Mouse (Mus musculus) left cerebral cortex, adult 18-20 months (tissue): ENCODE results near the gene Acap1. TPM values are rescaled to one million over a fixed set of nuclear protein-coding genes. Genes with fewer than 3 reads are reported as not detected.

Experiments used
- DNase-seq, 2 experiments: peaks; one replicate each; pipeline ENCODE4 v3.0.0; 2021 to 2022; ENCODE audit warnings: low spot score in 2 of 2, mixed read lengths in 1 of 2
- microRNA-seq, 2 experiments: library from miRNA; unstranded; fragments of <30 nt; microRNA quantifications; one replicate each; pipeline ENCODE4 v1.2.0; 2021
- total RNA-seq, 2 experiments: library from RNA; stranded (reverse); gene quantifications; 2 replicates each; pipeline ENCODE4 v1.2.3; 2021

The Acap1 gene
- total RNA-seq, 2 experiments from 2014 or later = 0.14 TPM; not detected in 1

DNA sequence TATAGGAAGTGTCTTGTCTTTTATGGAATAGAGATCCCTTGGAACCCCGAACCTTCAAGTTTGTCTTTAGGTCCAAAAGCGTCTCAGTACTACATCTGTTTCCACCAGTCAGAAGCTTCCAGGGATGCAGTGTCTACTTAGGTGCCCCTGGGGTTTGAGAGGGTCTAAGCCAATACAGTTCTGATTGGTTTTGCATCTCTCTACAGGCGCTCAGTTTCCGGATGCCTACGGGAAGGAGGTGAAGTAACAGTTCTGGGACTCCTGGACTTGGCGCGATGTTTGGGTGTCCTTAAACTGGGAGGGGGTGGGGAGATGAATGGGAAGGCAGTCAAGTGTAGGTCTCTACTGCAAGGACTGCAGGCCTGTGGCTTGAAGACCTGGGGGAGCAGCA, 56.6 kb downstream of the Acap1 start:
- no peak for DNase-seq

DNA sequence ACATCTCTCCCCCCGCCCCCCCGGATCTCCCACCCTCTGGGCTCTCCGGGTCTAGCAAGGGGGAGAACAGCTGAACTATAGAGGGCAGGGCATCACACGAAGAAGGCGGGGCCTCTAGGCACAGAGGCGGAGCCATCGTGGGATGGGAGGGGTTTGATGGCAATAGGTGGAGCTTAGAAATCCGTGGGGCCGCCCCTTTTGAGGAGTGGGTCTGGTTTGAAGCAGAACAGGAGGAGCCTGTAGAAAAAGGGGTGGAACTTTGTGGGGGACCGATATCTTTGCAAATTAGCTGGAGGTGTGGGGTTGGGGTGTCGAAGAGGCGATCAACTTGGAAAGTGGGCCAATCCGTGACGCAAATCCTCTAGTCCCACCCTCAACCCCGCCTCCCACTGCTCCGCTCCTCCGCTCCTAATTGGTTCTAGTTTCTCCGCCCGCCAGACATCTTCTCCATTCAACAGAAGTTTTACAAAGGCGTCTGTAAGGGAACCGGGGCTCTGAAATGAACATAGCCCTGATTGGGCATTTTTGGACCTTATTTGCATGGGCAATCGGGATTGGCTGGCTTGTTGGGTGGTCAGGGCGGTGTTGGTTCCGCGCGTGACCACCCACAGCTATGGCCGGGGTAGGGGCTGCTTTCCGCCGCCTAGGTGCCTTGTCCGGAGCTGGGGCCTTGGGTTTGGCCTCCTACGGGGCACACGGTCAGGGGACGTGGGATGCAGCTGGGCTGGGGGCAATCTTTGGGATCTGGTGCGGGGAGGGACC, 57.2 kb downstream of the Acap1 start, which contains the start of gene Tmem256:
Gene Tmem256 (plus strand): TSS at position 563 of the 762 bp plus-strand sequence.
- peak; percentile 93 to 95 for DNase-seq

DNA sequence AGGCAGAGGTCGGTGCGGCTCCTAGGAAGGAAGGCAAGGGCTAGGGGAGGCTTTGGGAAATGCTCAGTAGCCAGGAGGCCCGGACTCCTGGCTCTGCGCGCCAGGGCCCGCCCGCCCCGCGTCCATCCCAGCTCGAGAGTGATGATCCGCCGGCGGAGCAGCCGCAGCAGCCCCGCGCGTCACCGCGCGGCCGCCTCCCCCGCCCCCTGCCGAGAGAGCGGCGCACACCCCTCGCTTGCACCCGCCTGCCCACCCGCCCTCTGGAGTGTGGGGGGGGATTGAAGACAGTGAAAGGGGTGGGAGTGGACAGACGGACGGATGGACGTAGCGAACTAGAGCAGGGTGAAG, 57.8 kb downstream of the Acap1 start, which contains the start of gene Nlgn2:
Gene Nlgn2 (minus strand): TSS at position 181 of the 348 bp plus-strand sequence.
- peak; percentile 65 to 81 for DNase-seq

DNA sequence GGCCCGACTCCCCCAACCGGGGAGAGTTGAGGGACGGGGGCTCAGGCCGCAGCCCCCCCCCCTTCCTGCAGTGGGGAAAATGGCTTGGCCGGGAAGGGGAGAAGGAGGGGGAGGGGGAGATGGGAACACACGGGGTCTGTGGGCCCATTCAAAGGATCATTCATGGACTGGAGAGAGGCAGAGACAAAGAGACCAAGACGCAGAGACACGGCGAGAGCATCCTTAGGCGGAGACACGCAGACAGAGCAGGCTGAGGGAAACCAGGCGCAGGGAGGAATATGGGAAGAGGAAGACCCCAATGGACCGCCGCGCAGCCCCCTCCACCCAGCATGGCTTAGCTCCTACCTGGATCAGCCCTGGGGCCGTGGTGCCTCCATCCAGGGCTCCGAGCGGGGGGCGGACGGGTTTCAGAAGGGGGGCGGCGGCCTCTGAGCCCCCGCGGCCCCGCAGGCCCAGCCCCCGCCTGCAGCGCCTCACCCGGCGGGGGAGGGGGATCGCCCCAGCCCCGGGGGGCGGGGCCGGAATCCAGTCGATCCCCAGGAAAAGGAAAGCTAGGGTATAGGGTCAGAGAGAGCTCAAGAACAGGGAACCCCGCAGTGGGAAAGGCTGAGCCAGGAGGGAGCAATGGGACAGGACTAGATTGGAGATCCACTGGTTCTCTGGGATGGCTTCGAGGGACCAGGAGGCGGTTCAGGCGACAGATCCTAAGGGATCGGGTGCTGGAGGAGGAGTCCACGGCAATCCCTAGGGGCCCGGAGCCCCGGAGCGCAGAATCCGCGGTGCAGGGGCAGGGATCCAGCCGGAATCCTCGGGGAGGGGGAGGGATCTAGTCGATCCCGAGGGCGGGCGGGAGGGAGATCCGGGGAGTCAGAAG, 58.4 kb downstream of the Acap1 start:
- peak; percentile 46 to 53 for DNase-seq

DNA sequence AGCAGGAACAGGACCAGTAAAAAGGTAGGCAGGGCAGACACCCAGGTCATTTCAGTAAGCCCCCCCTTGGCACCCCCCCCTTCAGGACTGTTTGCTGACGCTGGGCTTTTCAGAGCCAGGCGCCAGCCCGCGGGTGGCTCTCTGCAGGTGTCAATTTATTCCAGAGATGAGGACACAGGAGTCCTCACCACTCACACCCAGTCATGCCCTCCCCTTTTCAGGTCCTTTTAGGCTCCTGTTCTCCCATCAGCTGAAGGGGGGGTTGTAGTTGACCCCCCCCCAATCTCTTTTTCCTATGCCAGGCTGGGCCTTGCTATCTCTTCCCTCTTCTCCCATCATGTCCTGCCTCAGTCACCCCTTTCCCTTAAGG, 59.4 kb downstream of the Acap1 start:
- no peak for DNase-seq

DNA sequence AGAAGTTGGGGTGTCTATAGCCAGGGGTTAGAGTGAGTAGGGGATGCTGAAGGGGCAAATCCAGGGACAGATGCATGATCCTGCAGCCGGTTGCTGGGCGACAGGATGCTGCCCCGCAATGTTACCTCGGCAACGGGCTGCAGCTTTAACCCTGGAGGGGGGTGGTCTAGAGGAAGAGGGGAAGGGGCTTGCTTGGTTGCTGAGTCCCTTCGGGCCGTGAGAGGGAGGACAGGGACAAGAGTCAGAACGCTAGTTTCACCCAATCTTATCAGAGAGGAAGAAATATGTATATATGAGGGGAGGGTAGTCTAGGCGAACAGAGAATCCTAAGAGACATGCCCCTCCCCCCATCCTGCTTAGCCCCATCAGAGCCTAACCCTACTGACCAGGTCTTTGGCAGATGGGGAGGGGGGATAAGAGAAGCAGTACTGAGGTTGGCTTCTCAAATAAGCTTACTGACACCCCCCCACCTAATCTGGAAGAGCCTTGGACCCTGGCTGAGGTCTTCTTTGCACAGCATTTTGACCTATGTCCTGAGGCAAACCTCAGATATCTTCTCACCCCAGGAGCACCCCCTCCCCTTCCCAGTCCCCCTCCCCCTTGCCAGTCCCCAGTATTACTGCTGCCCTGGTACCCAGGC, 59.9 kb downstream of the Acap1 start:
- DNase-seq = no peak

DNA sequence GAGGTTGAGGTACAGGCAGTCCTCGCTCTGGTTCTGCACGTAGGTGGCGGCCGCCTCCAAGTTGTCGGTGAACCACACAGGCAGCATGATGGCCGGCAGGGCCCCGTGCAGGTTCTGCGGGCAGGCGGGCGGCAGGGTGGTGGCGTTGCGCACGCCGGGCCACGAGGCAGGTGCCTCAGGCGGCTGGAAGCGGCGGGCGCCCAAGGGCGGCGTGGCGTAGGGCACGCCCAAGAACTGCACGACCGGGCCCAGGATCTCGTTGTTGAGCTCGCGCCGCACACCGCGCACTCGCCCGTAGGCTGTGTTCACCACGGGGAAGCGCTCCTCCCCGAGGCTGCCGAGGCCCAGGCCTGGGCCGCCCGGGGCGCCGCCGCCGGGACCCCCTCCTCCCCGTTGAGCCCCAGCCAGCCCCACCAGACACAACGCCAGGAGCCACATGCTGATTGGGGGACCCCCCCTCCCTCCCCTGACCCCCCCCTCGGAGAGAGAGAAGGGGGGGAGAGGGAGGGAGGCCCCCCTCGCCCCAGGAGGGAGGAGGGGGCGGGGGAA, 61.3 kb downstream of the Acap1 start:
- peak; percentile 25 to 51 for DNase-seq

DNA sequence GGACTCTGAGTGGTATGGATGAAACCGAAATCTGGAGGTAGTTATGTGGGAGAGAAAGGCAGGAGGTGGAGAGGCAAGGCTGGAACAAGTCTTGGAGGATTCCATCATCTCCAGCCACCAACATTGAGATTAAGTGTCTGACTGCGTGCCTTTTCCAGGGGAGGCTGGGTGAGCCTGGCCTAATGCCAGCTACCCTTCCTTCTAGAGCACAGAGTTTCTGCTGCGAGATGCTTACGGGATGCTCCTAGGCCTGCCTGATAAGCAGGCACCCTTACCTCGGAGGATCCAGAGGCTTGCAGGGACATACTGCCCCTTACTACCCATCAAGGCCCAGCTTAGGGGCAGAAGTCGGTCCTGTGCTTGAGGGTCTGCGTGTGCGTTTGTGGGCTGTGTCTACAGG, 61.8 kb downstream of the Acap1 start:
- DNase-seq = no peak

Small RNA genes lying within 50 kb of the gene (microRNA-seq; reads per million reads assigned to microRNA genes)
- gene Mir6924 = 0 reads per million in 2 experiments

Other genes starting within 250 kb of the Acap1 start
- not detected for gene Sox15, start 240.2 kb downstream of the Acap1 start, total RNA-seq
- gene Mpdu1, start 232.9 kb downstream of the Acap1 start, total RNA-seq = 10 to 100 TPM; 47.5 to 58.2 TPM
- 10 to 100 TPM; 15.1 to 15.5 TPM for gene Cd68, start 229.4 kb downstream of the Acap1 start, total RNA-seq
- gene Eif4a1, start 223.1 kb downstream of the Acap1 start, total RNA-seq = 100 to 1,000 TPM; 289 to 295 TPM
- 10 to 100 TPM; 91.4 to 98.7 TPM for gene Senp3, start 213.5 kb downstream of the Acap1 start, total RNA-seq
- gene Tnfsf13, start 209.8 kb downstream of the Acap1 start, total RNA-seq = 1 to 10 TPM; 1.6 to 2.9 TPM
- 10 to 100 TPM; 11.5 to 12.1 TPM for gene Tnfsf12, start 199.7 kb downstream of the Acap1 start, total RNA-seq
- 1 to 10 TPM; 1.7 to 4.1 TPM for gene Tnfsfm13, start 199.4 kb downstream of the Acap1 start, total RNA-seq
- 10 to 100 TPM; 44.2 to 46.2 TPM for gene Polr2a, start 136.9 kb downstream of the Acap1 start, total RNA-seq
- not detected for gene Slc35g3, start 133.6 kb downstream of the Acap1 start, total RNA-seq
- 100 to 1,000 TPM; 146 to 156 TPM for gene Zbtb4, start 129.6 kb downstream of the Acap1 start, total RNA-seq
- 1 to 10 TPM; 1.2 TPM for gene Chrnb1, start 99.6 kb downstream of the Acap1 start, total RNA-seq
- gene Fgf11, start 93.7 kb downstream of the Acap1 start, total RNA-seq = 10 to 100 TPM; 17.1 to 18.5 TPM
- under 1 TPM in 1 of 2 experiments, not detected in 1; 0.26 TPM for gene Tmem102, start 89.9 kb downstream of the Acap1 start, total RNA-seq
- not detected for gene Gm39566, start 80.2 kb downstream of the Acap1 start, total RNA-seq
- not detected for gene Spem2, start 77.1 kb downstream of the Acap1 start, total RNA-seq
- not detected for gene Spem1, start 73.4 kb downstream of the Acap1 start, total RNA-seq
- gene Nlgn2, start 57.8 kb downstream of the Acap1 start, total RNA-seq = 100 to 1,000 TPM; 215 to 224 TPM
- 100 to 1,000 TPM; 120 to 143 TPM for gene Tmem256, start 57.0 kb downstream of the Acap1 start, total RNA-seq
- 10 to 100 TPM; 15.6 to 17.7 TPM for gene Plscr3, start 49.2 kb downstream of the Acap1 start, total RNA-seq
- under 1 TPM in 1 of 2 experiments, not detected in 1; 0.14 TPM for gene Tnk1, start 36.8 kb downstream of the Acap1 start, total RNA-seq
- gene Tmem95, start 17.5 kb downstream of the Acap1 start, total RNA-seq = not detected
- gene Kctd11, start 14.1 kb downstream of the Acap1 start, total RNA-seq = 1 to 10 TPM; 1.2 to 1.4 TPM
- gene 2810408A11Rik, start 5.4 kb upstream of the Acap1 start, total RNA-seq = under 1 TPM; 0.35 to 0.72 TPM
- gene Neurl4, start 5.5 kb upstream of the Acap1 start, total RNA-seq = 100 to 1,000 TPM; 116 to 118 TPM
- gene Gps2, start 18.3 kb upstream of the Acap1 start, total RNA-seq = 10 to 100 TPM; 33.0 to 33.4 TPM
- 100 to 1,000 TPM; 431 to 468 TPM for gene Eif5a, start 26.4 kb upstream of the Acap1 start, total RNA-seq
- 1 to 10 TPM; 4.6 to 6.5 TPM for gene Ybx2, start 40.3 kb upstream of the Acap1 start, total RNA-seq
- 1 to 10 TPM; 4.9 to 6.4 TPM for gene Slc2a4, start 52.6 kb upstream of the Acap1 start, total RNA-seq
- not detected for gene Cldn7, start 69.2 kb upstream of the Acap1 start, total RNA-seq
- 100 to 1,000 TPM; 111 to 121 TPM for gene Ctdnep1, start 85.6 kb upstream of the Acap1 start, total RNA-seq
- 10 to 100 TPM; 78.8 to 87.3 TPM for gene Elp5, start 87.0 kb upstream of the Acap1 start, total RNA-seq
- gene Gabarap, start 95.6 kb upstream of the Acap1 start, total RNA-seq = 100 to 1,000 TPM; 231 to 236 TPM
- 10 to 100 TPM; 52.6 to 53.8 TPM for gene Phf23, start 100.2 kb upstream of the Acap1 start, total RNA-seq
- gene Dvl2, start 105.1 kb upstream of the Acap1 start, total RNA-seq = 10 to 100 TPM; 28.6 to 32.9 TPM
- gene Acadvl, start 119.9 kb upstream of the Acap1 start, total RNA-seq = 10 to 100 TPM; 55.6 to 57.9 TPM
- 100 to 1,000 TPM; 718 to 731 TPM for gene Dlg4, start 121.4 kb upstream of the Acap1 start, total RNA-seq
- gene Asgr1, start 158.5 kb upstream of the Acap1 start, total RNA-seq = 1 to 10 TPM; 2.2 to 3.8 TPM
- gene Asgr2, start 197.1 kb upstream of the Acap1 start, total RNA-seq = not detected
- gene Mgl2, start 234.8 kb upstream of the Acap1 start, total RNA-seq = 1 to 10 TPM; 1.0 TPM